Comparison of ENCODE assay signal across 8 mouse cellular contexts in the genomic region with DNA sequence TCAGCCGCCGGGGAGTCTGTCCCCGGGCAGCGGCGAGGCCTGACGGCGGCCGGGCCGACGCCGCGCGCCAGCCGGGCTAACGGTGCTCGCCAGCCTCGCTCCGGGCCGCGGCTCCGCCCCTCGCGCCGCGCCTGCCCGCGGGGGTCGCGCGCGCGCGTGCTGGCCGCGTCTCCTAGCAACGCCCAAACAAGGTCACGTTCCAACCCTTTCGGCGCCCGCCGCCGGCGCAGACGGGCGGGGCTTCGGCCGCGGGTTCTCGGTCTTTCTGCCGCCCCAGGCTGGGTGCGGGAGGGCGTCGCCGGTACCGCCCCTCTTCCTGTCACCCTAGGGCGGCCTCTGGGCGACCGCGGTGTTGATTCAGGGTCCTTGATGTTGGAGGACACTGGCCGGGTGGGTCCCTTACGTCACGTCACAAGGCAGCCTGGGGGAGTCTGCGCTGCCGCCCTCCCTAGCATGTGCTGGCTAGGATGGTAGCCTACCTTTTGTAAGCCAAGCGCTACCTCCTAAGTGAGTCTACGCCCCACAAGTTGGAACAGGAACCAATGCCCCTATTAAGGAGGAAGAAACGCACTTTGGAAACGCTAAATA. TPM values are rescaled to one million over a fixed set of nuclear protein-coding genes. Genes with fewer than 3 reads are reported as not detected.
DNase-seq lines count a peak whose midpoint lies in the region; ATAC-seq and TF ChIP-seq lines count a peak whose summit lies in the region.

Gene Arl4a, minus strand, starts transcription at position 150 of the 588 bp plus-strand sequence.

- peak within 1 kb of the TSS; percentile 74 for H3K4me2 ChIP-seq in embryonic facial prominence, embryonic 12.5 days (replicated peaks)
- peak within 1 kb of the TSS; percentile 74 for H3K4me2 ChIP-seq in limb, embryonic 11.5 days (ENCODE audit: low read depth, severe bottlenecking)
- peak within 1 kb of the TSS; percentile 71 for H3K4me2 ChIP-seq in midbrain, embryonic 13.5 days (replicated peaks)

- H3K9ac ChIP-seq in embryonic facial prominence, embryonic 12.5 days, result peak within 1 kb of the TSS; percentile 72
- H3K9ac ChIP-seq in limb, embryonic 11.5 days (ENCODE audit: low read length), result peak within 1 kb of the TSS; percentile 69
- H3K9ac ChIP-seq in midbrain, embryonic 13.5 days (replicated peaks), result peak within 1 kb of the TSS; percentile 87

- no peak for TF ChIP-seq CTCF in small intestine, adult 2 months (IDR thresholded peaks at IDR 0.05; ENCODE audit: extremely low read depth, insufficient read length, insufficient replicate concordance, low read depth, low read length)

- peak; percentile 13; the same call in 1 of the 2 replicates for TF ChIP-seq POLR2A in small intestine, adult 2 months (IDR thresholded peaks at IDR 0.05; ENCODE audit: low read depth, low read length)

- WGBS in embryonic facial prominence, embryonic 12.5 days, result under 1% methylated on average over 68 of the region's 68 CpGs
- WGBS in limb, embryonic 11.5 days, result under 1% methylated on average over 64 of the region's 68 CpGs
- WGBS in midbrain, embryonic 13.5 days, result under 1% methylated on average over 62 of the region's 68 CpGs
- WGBS in small intestine, adult 2 months, result under 1% methylated on average over 60 of the region's 68 CpGs

- no peaks in the 10 kb centered on the region for H3K9me3 ChIP-seq in embryonic facial prominence, embryonic 12.5 days
- H3K9me3 ChIP-seq in limb, embryonic 11.5 days (ENCODE audit: control insufficient read depth, low read length), result no peaks in the 10 kb centered on the region
- H3K9me3 ChIP-seq in midbrain, embryonic 13.5 days, result no peaks in the 10 kb centered on the region

- 0 out of 2 replicates have a peak, but pooled peaks cover 2% of the 10 kb centered on the region for H3K27me3 ChIP-seq in embryonic facial prominence, embryonic 12.5 days
- no peaks in the 10 kb centered on the region for H3K27me3 ChIP-seq in limb, embryonic 11.5 days (ENCODE audit: control insufficient read depth, insufficient read depth, low read length)
- H3K27me3 ChIP-seq in midbrain, embryonic 13.5 days, result no peaks in the 10 kb centered on the region
- H3K27me3 ChIP-seq in small intestine, adult 2 months (ENCODE audit: control insufficient read depth, insufficient read depth, low read length), result no peaks in the 10 kb centered on the region

- 0 out of 2 replicates have a peak, but pooled peaks cover 3% of the 10 kb centered on the region for H3K4me1 ChIP-seq in embryonic facial prominence, embryonic 12.5 days
- no peaks in the 10 kb centered on the region for H3K4me1 ChIP-seq in limb, embryonic 11.5 days (ENCODE audit: control insufficient read depth, insufficient read depth, low read length)
- peaks cover 24% of the 10 kb centered on the region for H3K4me1 ChIP-seq in midbrain, embryonic 13.5 days (replicated peaks)
- peaks cover 3% of the 10 kb centered on the region; the same call in 1 of the 2 replicates for H3K4me1 ChIP-seq in small intestine, adult 2 months (ENCODE audit: control insufficient read depth, insufficient read depth, insufficient read length, low read length)

- peak; percentile 80 for DNase-seq in 3134 (ENCODE audit: extremely low read depth, insufficient read length, low spot score)
- peak; percentile 93 for DNase-seq in adrenal gland, postnatal 25 days
- DNase-seq in heart, adult 18-20 months, result peak; percentile 94 to 95
- DNase-seq in kidney, adult 18-20 months, result peak; percentile 91
- peak; percentile 91 for DNase-seq in limb, embryonic 11.5 days (ENCODE audit: low spot score)

- peak within 1 kb of the TSS; percentile 88 for H3K27ac ChIP-seq in embryonic facial prominence, embryonic 12.5 days
- H3K27ac ChIP-seq in limb, embryonic 11.5 days (replicated peaks; ENCODE audit: low read depth, low read length), result peak within 1 kb of the TSS; percentile 80
- peak within 1 kb of the TSS; percentile 93 for H3K27ac ChIP-seq in midbrain, embryonic 13.5 days
- peak within 1 kb of the TSS; percentile 90 for H3K27ac ChIP-seq in small intestine, adult 2 months (ENCODE audit: insufficient read depth, low read depth, low read length)

- H3K4me3 ChIP-seq in embryonic facial prominence, embryonic 12.5 days, result peak within 1 kb of the TSS; percentile 76
- peak within 1 kb of the TSS; percentile 68 for H3K4me3 ChIP-seq in limb, embryonic 11.5 days (ENCODE audit: low read depth, low read length)
- H3K4me3 ChIP-seq in midbrain, embryonic 13.5 days (replicated peaks), result peak within 1 kb of the TSS; percentile 85
- H3K4me3 ChIP-seq in small intestine, adult 2 months (ENCODE audit: low read depth, low read length), result peak within 1 kb of the TSS; percentile 97

- H3K36me3 ChIP-seq in embryonic facial prominence, embryonic 12.5 days, result no peaks in the 10 kb centered on the region
- H3K36me3 ChIP-seq in limb, embryonic 11.5 days (ENCODE audit: control insufficient read depth, insufficient read depth, low read length), result no peaks in the 10 kb centered on the region
- no peaks in the 10 kb centered on the region for H3K36me3 ChIP-seq in midbrain, embryonic 13.5 days
- peaks cover 2% of the 10 kb centered on the region; the same call in 1 of the 2 replicates for H3K36me3 ChIP-seq in small intestine, adult 2 months (ENCODE audit: control insufficient read depth, insufficient read depth, low read length)

- ATAC-seq in embryonic facial prominence, embryonic 12.5 days (ENCODE audit: insufficient number of reproducible peaks, insufficient read depth, low FRiP score, low TSS enrichment), result peak; percentile 86
- peak; percentile 87 for ATAC-seq in limb, embryonic 11.5 days (ENCODE audit: insufficient number of reproducible peaks, low FRiP score, low TSS enrichment, low read depth)
- ATAC-seq in midbrain, embryonic 13.5 days, result peak; percentile 89

RNA-seq across cellular contexts. Expression of gene Arl4a, which starts in this region (rescaled TPM):
- total RNA-seq in adrenal gland, postnatal 25 days (2021), result 51.2 and 59.3 TPM in 2 replicates
- 40.0 and 40.2 TPM in 2 replicates for polyA plus RNA-seq in embryonic facial prominence, embryonic 12.5 days (2016; fragmentation: Nextera tagmentation; extraction: Ambion mirVana)
- 10 to 100 TPM; 22.6 to 31.0 TPM for total RNA-seq in heart, adult 18-20 months (2021)
- 29.4 and 31.1 TPM in 2 replicates for polyA plus RNA-seq in limb, embryonic 11.5 days (2014; fragmentation: Nextera tagmentation; extraction: Ambion mirVana)
- 107 and 133 TPM in 2 replicates for polyA plus RNA-seq in midbrain, embryonic 13.5 days (2015; fragmentation: Nextera tagmentation; extraction: Ambion mirVana)
- 1.4 and 4.3 TPM in 2 replicates for polyA plus RNA-seq in small intestine, adult 2 months (2012; rRNA removed)

Comparison
In these comparisons a context has a peak if more than half of its experiments do, and no peak if none do; other contexts are left out.
1. Peak in every context shown above with its lines: DNase-seq, ATAC-seq, H3K4me3 ChIP-seq and H3K27ac ChIP-seq.